Mouse (Mus musculus) kidney, embryonic 14.5 days (tissue): Measurements from ENCODE around the gene Cbx2. TPM values are rescaled to one million over a fixed set of nuclear protein-coding genes. Genes with fewer than 3 reads are reported as not detected.
A peak's percentile ranks its signal among the peaks of the same experiment; 100 is the strongest.

ENCODE experiments used
- ATAC-seq: fragments of 200-750 bp; cut with Nextera tagmentation; 2 replicates; pipeline ENCODE4 v1.8.0; 2017; ENCODE audit warnings: moderate number of reproducible peaks, mild to moderate bottlenecking, moderate TSS enrichment, moderate library complexity; ENCODE audit not compliant: low FRiP score, low TSS enrichment
- H3K27ac ChIP-seq: fragments of 300-500 bp; sonication (generic); 2 replicates; pipeline ENCODE4 v1.5.1; 2014; ENCODE audit warnings: low read depth, mild to moderate bottlenecking, low read length, moderate library complexity, mixed read lengths
- H3K27me3 ChIP-seq: fragments of 300-500 bp; sonication (generic); 2 replicates; pipeline ENCODE4 v1.6.1; 2014; ENCODE audit warnings: mild to moderate bottlenecking, low read length; ENCODE audit not compliant: control insufficient read depth, insufficient read depth
- H3K36me3 ChIP-seq: fragments of 300-500 bp; sonication (generic); 2 replicates; pipeline ENCODE4 v1.6.1; 2014; ENCODE audit warnings: low read length, mixed read lengths; ENCODE audit not compliant: control insufficient read depth, insufficient read depth
- H3K4me1 ChIP-seq: fragments of 300-500 bp; sonication (generic); 2 replicates; pipeline ENCODE4 v1.6.1; 2014; ENCODE audit warnings: low read length, mixed read lengths; ENCODE audit not compliant: control insufficient read depth, insufficient read depth
- H3K4me2 ChIP-seq: fragments of 300-500 bp; sonication (generic); replicated peaks from 2 replicates; pipeline ENCODE4 v1.6.1; 2014; ENCODE audit warnings: low read depth, mild to moderate bottlenecking, low read length
- H3K4me3 ChIP-seq: fragments of 300-500 bp; sonication (generic); 2 replicates; pipeline ENCODE4 v1.5.1; 2014; ENCODE audit warnings: mild to moderate bottlenecking, low read length
- H3K9ac ChIP-seq: fragments of 300-500 bp; sonication (generic); 2 replicates; pipeline ENCODE4 v1.6.1; 2014; ENCODE audit warnings: low read depth, mild to moderate bottlenecking, low read length, moderate library complexity
- H3K9me3 ChIP-seq: fragments of 300-500 bp; sonication (generic); 2 replicates; pipeline ENCODE4 v1.6.1; 2016; ENCODE audit warnings: low read length; ENCODE audit not compliant: control insufficient read depth
- WGBS: fragments of 180-500 bp; shearing (Covaris S2); extraction: QIAGEN DNeasy Blood & Tissue Kit; methylation state at CpG from one replicate; pipeline ENCODE4 v1.1.7; 2014; 5-methylcytosine and 5-hydroxymethylcytosine counted together
- polyA plus RNA-seq: library from polyadenylated mRNA; unstranded; fragments of >200 nt; fragmentation: Nextera tagmentation; extraction: Ambion mirVana; gene quantifications from 2 replicates; pipeline ENCODE4 v1.2.1, GENCODE M21; 2014

The Cbx2 gene
- polyA plus RNA-seq, 1 experiment from 2014 or later: 38.2 TPM

DNA sequence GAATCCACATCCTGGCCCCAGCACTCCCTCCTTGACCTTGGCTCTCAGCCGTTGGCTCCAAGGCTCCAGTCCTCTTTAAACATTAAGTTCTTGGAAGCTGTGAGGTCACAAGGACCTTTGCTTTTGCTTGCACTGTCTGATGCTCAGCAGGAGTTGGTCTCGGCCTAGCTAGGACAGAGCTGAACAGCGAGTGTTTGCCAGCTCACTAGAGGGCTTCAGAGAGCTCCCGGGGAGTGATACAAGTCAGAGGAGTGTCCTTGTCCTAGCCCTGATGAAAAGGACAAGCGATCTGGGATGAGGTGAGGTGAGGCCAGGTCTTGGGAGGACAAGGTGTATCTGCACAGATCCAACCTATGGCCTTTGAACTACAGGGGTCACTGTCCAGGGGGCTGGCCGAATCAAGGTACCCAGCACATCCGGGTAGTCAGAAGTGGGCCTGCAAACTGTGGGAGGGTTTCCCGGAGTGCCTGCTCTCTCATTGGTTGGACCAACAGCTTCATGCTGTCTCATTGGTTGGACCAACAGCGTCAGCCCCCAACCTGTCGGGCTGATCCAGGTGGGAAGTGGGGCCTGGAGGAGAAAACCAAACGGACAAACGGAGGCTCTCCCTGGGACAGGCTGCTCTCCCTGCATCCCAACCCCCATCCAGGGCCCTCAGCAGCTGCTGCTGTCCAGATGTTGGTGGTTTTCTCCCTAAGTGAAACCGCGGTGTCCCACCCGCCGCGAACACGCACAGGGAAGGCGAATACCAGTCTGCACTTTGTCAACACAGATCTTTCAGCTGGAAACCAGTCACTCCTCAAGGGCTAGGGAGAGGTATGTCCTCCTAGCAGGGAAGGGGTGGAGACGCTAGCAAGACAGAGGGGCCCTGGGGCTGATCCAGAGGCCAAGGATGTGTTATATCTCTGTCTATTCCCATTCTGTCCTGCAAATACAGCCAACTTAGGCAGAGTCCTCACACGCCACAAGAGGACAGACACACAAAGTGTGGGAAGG lies 15.0 kb upstream of the Cbx2 start:
- 0 out of 2 replicates have a peak overlapping the region, but pooled peaks have one; percentile 28 for H3K9ac ChIP-seq
- H3K4me2 ChIP-seq: peak overlapping the region; percentile 39
- H3K27ac ChIP-seq: no peak overlapping the region
- 30% methylated on average over 21 of the region's 21 CpGs for WGBS
- ATAC-seq: 0 out of 2 replicates have a peak, but pooled peaks have one; percentile 32
- no peaks in the 10 kb centered on the region for H3K9me3 ChIP-seq
- H3K4me3 ChIP-seq: peak overlapping the region; percentile 28
- 0 out of 2 replicates have a peak, but pooled peaks cover 6% of the 10 kb centered on the region for H3K4me1 ChIP-seq
- no peaks in the 10 kb centered on the region for H3K36me3 ChIP-seq
- no peaks in the 10 kb centered on the region for H3K27me3 ChIP-seq

DNA sequence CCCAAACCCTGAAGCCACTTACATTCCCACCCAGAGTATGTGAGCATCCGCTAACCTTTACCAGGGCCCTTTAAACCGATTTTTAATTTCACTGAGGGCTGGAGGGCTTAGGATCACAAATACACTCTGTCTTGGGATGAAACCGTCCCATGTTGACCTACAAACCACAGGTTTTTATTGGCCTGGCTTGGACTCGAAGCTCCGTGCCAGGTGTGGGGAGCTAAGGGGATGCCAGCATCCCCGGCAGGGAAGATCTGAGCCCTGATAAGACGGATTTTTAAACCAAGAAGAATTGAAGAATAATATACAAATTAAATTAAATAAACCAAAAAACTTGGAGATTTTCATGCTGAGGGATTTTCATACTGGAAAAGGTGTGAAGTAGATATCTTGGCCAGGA lies 8.3 kb upstream of the Cbx2 start:
- no peaks in the 10 kb centered on the region for H3K36me3 ChIP-seq
- H3K27ac ChIP-seq: no peak overlapping the region
- no peak overlapping the region for H3K9ac ChIP-seq
- WGBS: 81% methylated on average over 7 of the region's 7 CpGs
- no peaks in the 10 kb centered on the region for H3K9me3 ChIP-seq
- H3K27me3 ChIP-seq: no peaks in the 10 kb centered on the region
- no peak overlapping the region for H3K4me3 ChIP-seq
- no peak for ATAC-seq
- H3K4me1 ChIP-seq: no peaks in the 10 kb centered on the region
- H3K4me2 ChIP-seq: no peak overlapping the region

DNA sequence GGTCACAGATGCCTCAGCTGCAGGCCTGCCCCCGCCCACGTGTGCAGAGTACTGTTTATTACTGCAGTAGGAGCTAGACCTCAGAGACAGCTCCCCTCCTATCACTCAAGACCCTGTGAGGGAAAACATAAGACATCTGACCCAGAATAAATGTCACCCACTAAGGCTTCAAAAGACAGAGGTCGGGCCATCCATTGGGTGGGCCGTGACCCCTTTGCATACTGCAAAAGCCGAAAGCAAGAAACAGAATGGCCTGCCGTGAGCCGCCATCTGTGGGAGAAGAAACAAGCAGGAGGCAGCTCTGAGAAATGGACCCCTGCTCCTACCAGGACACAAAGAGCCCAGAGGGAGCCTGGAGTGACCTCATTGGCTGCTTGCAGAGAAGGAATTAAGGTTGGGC lies 5.3 kb upstream of the Cbx2 start:
- no peaks in the 10 kb centered on the region for H3K9me3 ChIP-seq
- no peak overlapping the region for H3K9ac ChIP-seq
- H3K27me3 ChIP-seq: no peaks in the 10 kb centered on the region; the same call in 1 of the 2 replicates
- 0 out of 2 replicates have a peak, but pooled peaks cover 3% of the 10 kb centered on the region for H3K4me1 ChIP-seq
- ATAC-seq: no peak
- H3K4me3 ChIP-seq: no peak overlapping the region
- no peak overlapping the region for H3K4me2 ChIP-seq
- H3K36me3 ChIP-seq: no peaks in the 10 kb centered on the region
- 64% methylated on average over 7 of the region's 7 CpGs for WGBS
- no peak overlapping the region for H3K27ac ChIP-seq

DNA sequence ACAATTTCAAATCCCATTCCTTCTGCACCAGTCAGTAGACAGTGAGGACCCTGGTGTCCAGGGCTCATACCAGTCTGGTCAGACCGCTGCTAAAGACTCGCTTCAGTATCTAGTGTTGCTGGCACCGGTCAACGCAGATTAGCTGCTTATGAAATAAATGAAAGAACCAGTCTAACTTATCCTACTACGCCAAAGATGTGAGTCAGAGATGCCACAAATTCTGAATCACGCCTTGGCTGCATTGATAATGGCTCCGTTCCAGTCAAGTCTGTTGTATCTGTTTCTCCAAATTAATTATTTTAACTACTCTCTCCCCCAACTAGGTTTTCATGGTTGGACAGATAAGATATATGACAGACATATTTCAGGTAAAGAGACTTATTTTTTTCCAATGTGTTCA lies 1.6 kb upstream of the Cbx2 start:
- H3K36me3 ChIP-seq: peaks cover 2% of the 10 kb centered on the region
- H3K9me3 ChIP-seq: no peaks in the 10 kb centered on the region
- no peak overlapping the region for H3K9ac ChIP-seq
- H3K27ac ChIP-seq: no peak overlapping the region
- no peak for ATAC-seq
- WGBS: 95% methylated on average over 7 of the region's 7 CpGs
- H3K4me1 ChIP-seq: peaks cover 27% of the 10 kb centered on the region
- H3K4me3 ChIP-seq: no peak overlapping the region
- H3K4me2 ChIP-seq: no peak overlapping the region
- no peaks in the 10 kb centered on the region; the same call in 1 of the 2 replicates for H3K27me3 ChIP-seq

DNA sequence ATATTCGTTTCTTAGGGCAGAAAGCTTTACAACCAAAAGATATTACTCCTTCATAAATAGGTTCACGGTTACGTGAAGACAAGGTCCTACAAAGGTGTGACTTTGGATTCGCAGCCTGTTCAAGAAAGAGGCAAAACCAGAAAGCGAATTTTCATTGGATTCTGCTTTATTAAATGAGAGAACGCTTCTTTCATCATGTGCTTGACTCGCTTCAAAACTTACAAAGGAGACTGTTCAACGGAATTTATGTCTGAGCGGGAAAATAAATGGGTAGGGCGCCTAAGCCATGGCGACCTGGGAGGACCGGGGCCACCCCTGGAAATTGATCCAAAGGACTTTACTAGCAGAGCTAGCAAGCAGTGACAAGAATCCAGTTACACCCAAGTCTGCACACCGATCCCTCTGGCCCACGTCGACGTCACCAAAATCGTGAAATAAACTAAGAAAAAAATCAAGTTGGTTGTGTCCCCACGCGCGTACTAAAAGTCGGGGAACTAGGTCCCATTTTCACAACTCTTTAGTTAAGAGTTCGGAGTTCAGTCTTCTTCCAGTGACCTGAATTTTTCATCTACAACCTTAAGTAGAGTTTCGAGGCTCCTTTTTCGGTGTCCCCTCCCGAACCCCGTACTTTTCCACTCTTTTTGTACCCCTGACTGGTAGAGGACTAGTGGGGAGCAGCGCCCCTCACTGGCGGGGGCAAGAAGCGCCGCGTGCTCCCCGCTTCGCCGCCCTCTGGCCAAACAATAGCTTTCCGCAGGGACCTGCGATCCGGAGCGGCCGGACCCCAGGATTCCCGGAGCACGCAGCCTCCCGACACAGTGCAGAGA lies 481 bp upstream of the Cbx2 start:
- Histone ChIP-seq H3K9me3 (no peaks in the 10 kb centered on the region), H3K4me1 (peaks cover 34% of the 10 kb centered on the region), H3K9ac (peak overlapping the region; percentile 91), H3K4me3 (peak overlapping the region; percentile 94), H3K36me3 (peaks cover 13% of the 10 kb centered on the region), H3K27ac (peak overlapping the region; percentile 71), H3K4me2 (peak overlapping the region; percentile 91), H3K27me3 (no peaks in the 10 kb centered on the region; the same call in 1 of the 2 replicates)
- ATAC-seq: no peak
- WGBS: 2% methylated on average over 42 of the region's 42 CpGs

DNA sequence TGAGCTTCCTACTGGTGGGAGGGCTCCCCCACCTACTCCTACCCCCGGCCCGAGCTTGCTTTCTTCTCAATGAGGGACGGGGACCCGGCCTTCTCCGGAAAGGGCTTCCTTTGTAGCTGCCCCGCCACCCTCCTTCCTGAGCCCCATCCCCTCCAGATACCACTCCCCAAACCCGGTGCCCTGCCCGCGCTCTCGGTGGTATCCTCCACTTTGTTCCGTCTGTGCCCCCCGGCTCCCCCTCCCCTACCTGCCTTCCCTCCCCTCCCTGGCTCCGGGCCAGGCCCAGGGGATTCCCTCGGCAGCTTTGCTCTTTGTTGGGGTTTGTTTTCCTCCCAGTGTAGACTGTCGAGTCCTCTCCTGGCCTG lies 836 bp downstream of the Cbx2 start:
- Histone ChIP-seq H3K36me3 (peaks cover 26% of the 10 kb centered on the region), H3K4me2 (peak overlapping the region; percentile 91), H3K9me3 (no peaks in the 10 kb centered on the region), H3K4me1 (peaks cover 34% of the 10 kb centered on the region), H3K4me3 (peak overlapping the region; percentile 94), H3K27ac (peak overlapping the region; percentile 94), H3K27me3 (no peaks in the 10 kb centered on the region; the same call in 1 of the 2 replicates), H3K9ac (peak overlapping the region; percentile 91)
- ATAC-seq: no peak; the same call in 1 of the 2 replicates
- WGBS: 1% methylated on average over 15 of the region's 15 CpGs

DNA sequence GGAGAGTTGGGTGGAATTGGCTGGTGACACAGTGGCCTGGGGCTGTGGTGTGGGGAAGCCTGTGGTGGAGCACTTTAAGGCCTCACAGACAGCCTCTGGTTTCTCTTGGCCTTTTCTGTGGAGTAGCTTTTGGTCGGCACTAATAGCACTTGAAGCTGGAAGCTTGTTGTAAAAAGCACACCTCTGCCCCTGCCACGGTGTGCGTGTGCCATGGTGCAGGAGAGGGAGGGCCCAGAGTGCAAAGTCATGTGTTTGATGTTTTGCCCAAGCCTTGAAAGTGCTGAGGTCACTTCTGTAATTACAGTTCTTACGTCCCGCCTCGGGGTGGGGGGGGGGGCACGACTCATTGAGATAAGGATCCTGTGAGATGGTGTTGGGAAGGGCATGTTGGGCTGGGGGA lies 1.5 kb downstream of the Cbx2 start:
- H3K27ac ChIP-seq: peak overlapping the region; percentile 94
- peak overlapping the region; percentile 91 for H3K4me2 ChIP-seq
- H3K4me1 ChIP-seq: peaks cover 34% of the 10 kb centered on the region
- 4% methylated on average over 7 of the region's 7 CpGs for WGBS
- no peaks in the 10 kb centered on the region for H3K9me3 ChIP-seq
- no peaks in the 10 kb centered on the region; the same call in 1 of the 2 replicates for H3K27me3 ChIP-seq
- peak overlapping the region; percentile 91 for H3K9ac ChIP-seq
- peak overlapping the region; percentile 94 for H3K4me3 ChIP-seq
- ATAC-seq: no peak
- peaks cover 32% of the 10 kb centered on the region for H3K36me3 ChIP-seq

DNA sequence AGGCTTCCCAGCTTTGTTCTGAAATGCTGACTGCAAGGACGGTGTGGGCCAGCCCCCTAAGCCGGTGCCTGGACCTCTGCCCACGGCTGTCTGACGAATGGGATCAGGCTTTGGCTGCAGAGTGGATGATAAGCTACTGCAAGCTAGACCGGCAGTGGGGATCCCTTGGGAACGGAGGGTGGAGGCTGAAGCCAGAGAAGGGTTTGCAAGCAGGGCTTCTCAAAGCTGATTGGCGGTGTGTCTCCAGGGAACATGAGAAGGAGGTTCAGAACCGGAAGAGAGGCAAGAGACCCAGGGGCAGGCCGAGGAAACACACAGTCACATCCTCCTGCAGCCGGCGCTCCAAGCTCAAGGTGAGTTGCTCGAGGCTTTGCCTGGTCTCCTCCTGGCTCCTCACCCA lies 3.4 kb downstream of the Cbx2 start:
- Histone ChIP-seq H3K27ac (no peak overlapping the region), H3K4me1 (peaks cover 34% of the 10 kb centered on the region), H3K9ac (peak overlapping the region; percentile 35; the same call in 1 of the 2 replicates), H3K27me3 (no peaks in the 10 kb centered on the region; the same call in 1 of the 2 replicates), H3K4me2 (peak overlapping the region; percentile 10; the same call in 1 of the 2 replicates), H3K4me3 (no peak overlapping the region), H3K9me3 (no peaks in the 10 kb centered on the region), H3K36me3 (peaks cover 45% of the 10 kb centered on the region)
- ATAC-seq: no peak
- 37% methylated on average over 11 of the region's 12 CpGs for WGBS
